Mouse (Mus musculus): ENCODE results near the gene Lemd2. TPM values are rescaled to one million over a fixed set of nuclear protein-coding genes. Genes with fewer than 3 reads are reported as not detected.
A peak's percentile ranks its signal among the peaks of the same experiment; 100 is the strongest.

Gene Lemd2
- total and polyA plus RNA-seq, 2 experiments = 15.1 to 45.1 TPM

DNA sequence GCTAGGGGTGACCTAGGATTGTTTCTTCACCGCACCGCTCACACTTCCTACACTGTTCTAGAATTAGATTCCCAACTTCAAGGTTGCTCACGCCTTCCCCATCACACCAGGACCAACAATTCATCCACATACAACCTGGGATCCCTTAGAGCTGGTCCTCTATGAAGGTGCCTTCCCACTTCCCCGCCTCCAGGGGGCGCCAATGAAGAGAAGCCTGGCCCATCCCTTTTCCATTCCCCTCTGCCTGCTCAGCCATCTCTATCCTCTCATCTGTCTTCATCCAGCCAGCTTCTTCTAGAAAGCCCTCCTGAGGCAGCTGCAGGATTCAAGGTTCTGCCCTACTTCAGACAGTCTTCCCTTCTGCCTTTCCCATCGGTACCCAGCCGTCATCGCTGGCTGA lies 52.9 kb downstream of the Lemd2 start:
- no peak overlapping the region for H3K4me3 ChIP-seq (ENCODE audit: insufficient read depth, low read depth, low read length)
- no peaks in the 10 kb centered on the region for H3K4me1 ChIP-seq (ENCODE audit: control insufficient read depth, insufficient read depth, low read length)
- no peak for DNase-seq (ENCODE audit: extremely low read depth, low read depth, low spot score)
- no peak for TF ChIP-seq POLR2A (IDR thresholded peaks at IDR 0.05; ENCODE audit: extremely low read depth, insufficient read depth, low read length)
- peak; percentile 65 for TF ChIP-seq CTCF (IDR thresholded peaks at IDR 0.05; ENCODE audit: low read depth, low read length)
- no peaks in the 10 kb centered on the region for H3K27me3 ChIP-seq (ENCODE audit: control insufficient read depth, insufficient read depth, low read length)
- H3K9ac ChIP-seq (ENCODE audit: low read depth, low read length) = no peak overlapping the region
- WGBS = 68% methylated on average over 8 of the region's 8 CpGs
- no peaks in the 10 kb centered on the region for H3K36me3 ChIP-seq (ENCODE audit: control insufficient read depth, insufficient read depth, low read length)
- H3K27ac ChIP-seq (replicated peaks; ENCODE audit: insufficient read depth, low read depth, low read length) = no peak overlapping the region
- no peaks in the 10 kb centered on the region for H3K79me2 ChIP-seq (ENCODE audit: control insufficient read depth, insufficient read depth, low read length)

DNA sequence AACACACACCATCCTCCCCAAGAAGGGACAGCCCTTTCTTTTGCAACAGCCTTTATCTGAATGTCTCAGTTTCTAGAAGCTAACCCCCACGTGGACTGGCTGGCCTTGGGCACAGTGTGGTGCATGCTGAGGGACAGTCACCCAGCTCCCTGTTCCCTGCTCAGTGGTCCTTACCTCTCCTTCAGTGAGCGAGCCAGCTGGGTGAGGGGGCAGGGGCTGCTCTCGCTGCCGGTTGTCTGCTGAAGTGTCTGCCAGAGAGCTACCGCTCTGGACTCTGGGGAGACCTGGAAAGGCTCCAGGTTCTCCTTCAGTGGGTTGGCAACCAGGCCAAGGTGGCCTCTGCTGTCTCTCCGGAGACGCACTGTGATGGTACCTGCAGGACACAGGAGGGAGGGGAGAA lies 53.4 kb downstream of the Lemd2 start:
- Histone ChIP-seq H3K4me3 (ENCODE audit: insufficient read depth, low read depth, low read length) (no peak overlapping the region), H3K9ac (ENCODE audit: low read depth, low read length) (no peak overlapping the region), H3K79me2 (ENCODE audit: control insufficient read depth, insufficient read depth, low read length) (no peaks in the 10 kb centered on the region), H3K27me3 (ENCODE audit: control insufficient read depth, insufficient read depth, low read length) (no peaks in the 10 kb centered on the region), H3K4me1 (ENCODE audit: control insufficient read depth, insufficient read depth, low read length) (no peaks in the 10 kb centered on the region), H3K36me3 (ENCODE audit: control insufficient read depth, insufficient read depth, low read length) (no peaks in the 10 kb centered on the region), H3K27ac (replicated peaks; ENCODE audit: insufficient read depth, low read depth, low read length) (no peak overlapping the region)
- WGBS = 76% methylated on average over 7 of the region's 7 CpGs
- no peak for TF ChIP-seq POLR2A (IDR thresholded peaks at IDR 0.05; ENCODE audit: extremely low read depth, insufficient read depth, low read length)
- TF ChIP-seq CTCF (IDR thresholded peaks at IDR 0.05; ENCODE audit: low read depth, low read length) = no peak
- no peak for DNase-seq (ENCODE audit: extremely low read depth, low read depth, low spot score)

DNA sequence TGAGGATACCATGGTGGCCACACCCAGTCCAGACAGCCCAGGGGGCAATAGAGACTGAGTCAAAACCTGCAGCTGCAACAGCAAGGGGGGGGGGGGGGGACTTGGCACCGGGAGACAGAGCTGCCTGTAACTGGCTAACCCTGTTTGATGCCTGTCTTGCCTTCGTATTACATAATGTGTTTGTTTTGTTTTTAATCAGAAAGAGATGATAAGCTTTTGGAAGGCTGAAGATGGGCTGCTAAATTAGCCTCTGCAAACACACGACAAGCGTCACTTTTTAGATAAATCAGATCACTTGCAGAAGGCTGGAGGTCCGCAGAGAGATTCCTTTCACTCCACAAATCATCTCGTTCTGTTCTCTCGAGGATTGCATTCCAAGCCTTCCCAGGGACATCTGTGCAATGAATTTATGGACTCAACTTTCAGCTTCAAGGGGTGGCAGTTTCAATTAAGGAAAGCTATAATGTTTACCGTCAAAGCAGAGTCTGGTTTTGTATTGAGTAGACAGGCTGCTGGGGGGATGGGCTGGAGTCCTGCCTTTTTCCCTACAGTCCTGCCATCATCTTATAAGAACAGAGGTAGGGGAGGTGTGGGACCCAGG lies 57.8 kb downstream of the Lemd2 start:
- H3K36me3 ChIP-seq (ENCODE audit: control insufficient read depth, insufficient read depth, low read length) = no peaks in the 10 kb centered on the region
- no peak overlapping the region for H3K9ac ChIP-seq (ENCODE audit: low read depth, low read length)
- no peak overlapping the region for H3K4me3 ChIP-seq (ENCODE audit: insufficient read depth, low read depth, low read length)
- H3K79me2 ChIP-seq (ENCODE audit: control insufficient read depth, insufficient read depth, low read length) = no peaks in the 10 kb centered on the region
- TF ChIP-seq POLR2A (IDR thresholded peaks at IDR 0.05; ENCODE audit: extremely low read depth, insufficient read depth, low read length) = no peak
- TF ChIP-seq CTCF (IDR thresholded peaks at IDR 0.05; ENCODE audit: low read depth, low read length) = no peak
- DNase-seq (ENCODE audit: extremely low read depth, low read depth, low spot score) = no peak
- WGBS = 19% methylated on average over 8 of the region's 8 CpGs
- H3K4me1 ChIP-seq (ENCODE audit: control insufficient read depth, insufficient read depth, low read length) = no peaks in the 10 kb centered on the region
- no peaks in the 10 kb centered on the region for H3K27me3 ChIP-seq (ENCODE audit: control insufficient read depth, insufficient read depth, low read length)
- H3K27ac ChIP-seq (replicated peaks; ENCODE audit: insufficient read depth, low read depth, low read length) = no peak overlapping the region

DNA sequence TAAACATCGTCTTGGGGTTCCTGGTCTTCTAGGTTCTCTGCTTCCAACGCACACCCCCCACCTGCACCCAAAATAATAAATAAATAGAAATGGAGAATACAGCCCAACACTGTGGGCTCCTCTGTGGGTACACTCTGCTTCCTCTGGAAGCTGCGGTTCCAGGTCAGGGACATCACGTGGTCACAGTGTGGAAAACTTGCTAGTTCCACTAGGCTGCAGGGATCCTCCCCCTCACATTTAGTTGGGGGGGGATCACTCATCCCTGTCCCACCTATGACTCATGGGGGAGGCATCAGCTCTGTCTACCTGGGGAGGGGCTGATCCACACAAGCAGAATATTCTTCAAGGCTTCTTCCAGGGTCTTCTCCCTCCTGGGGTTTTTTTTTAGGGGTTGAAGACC lies 60.1 kb downstream of the Lemd2 start:
- DNase-seq (ENCODE audit: extremely low read depth, low read depth, low spot score) = no peak
- H3K27me3 ChIP-seq (ENCODE audit: control insufficient read depth, insufficient read depth, low read length) = no peaks in the 10 kb centered on the region

DNA sequence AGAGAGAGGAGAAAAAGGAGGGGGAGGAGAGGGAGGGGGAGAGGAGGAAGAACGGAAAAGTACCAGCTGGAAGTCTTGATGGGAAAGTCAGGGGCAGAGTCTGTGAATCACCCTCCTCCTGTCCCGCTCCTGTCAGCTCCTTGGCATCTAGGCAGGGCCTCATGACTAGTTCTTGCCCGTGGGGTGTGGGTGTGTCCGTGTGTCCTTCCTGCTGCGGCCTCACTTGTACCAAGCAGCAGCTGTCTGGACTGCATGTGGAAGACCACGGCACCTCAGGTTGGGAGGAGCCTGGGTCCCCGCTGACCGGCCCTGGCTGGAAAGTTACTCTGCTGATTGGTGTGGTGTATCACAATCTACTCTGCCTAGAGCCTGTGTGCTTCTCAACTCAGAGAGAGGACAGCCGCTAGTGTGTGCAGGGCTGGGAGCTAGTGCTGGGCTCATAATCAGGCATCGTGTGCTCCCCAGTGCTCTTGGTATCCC lies 62.3 kb downstream of the Lemd2 start:
- Histone ChIP-seq H3K9ac (ENCODE audit: low read depth, low read length) (no peak overlapping the region), H3K27ac (replicated peaks; ENCODE audit: insufficient read depth, low read depth, low read length) (no peak overlapping the region), H3K79me2 (ENCODE audit: control insufficient read depth, insufficient read depth, low read length) (no peaks in the 10 kb centered on the region), H3K27me3 (ENCODE audit: control insufficient read depth, insufficient read depth, low read length) (no peaks in the 10 kb centered on the region), H3K4me3 (ENCODE audit: insufficient read depth, low read depth, low read length) (no peak overlapping the region), H3K4me1 (ENCODE audit: control insufficient read depth, insufficient read depth, low read length) (no peaks in the 10 kb centered on the region), H3K36me3 (ENCODE audit: control insufficient read depth, insufficient read depth, low read length) (no peaks in the 10 kb centered on the region)
- DNase-seq (ENCODE audit: extremely low read depth, low read depth, low spot score) = no peak
- 77% methylated on average over 10 of the region's 10 CpGs for WGBS
- TF ChIP-seq CTCF (IDR thresholded peaks at IDR 0.05; ENCODE audit: low read depth, low read length) (no peak), POLR2A (IDR thresholded peaks at IDR 0.05; ENCODE audit: extremely low read depth, insufficient read depth, low read length) (no peak)

More for the DNA sequence above, 60.1 kb downstream of the Lemd2 start:
- WGBS = 70% methylated on average over 4 of the region's 4 CpGs
- Histone ChIP-seq H3K36me3 (ENCODE audit: control insufficient read depth, insufficient read depth, low read length) (no peaks in the 10 kb centered on the region), H3K9ac (ENCODE audit: low read depth, low read length) (no peak overlapping the region), H3K27ac (replicated peaks; ENCODE audit: insufficient read depth, low read depth, low read length) (no peak overlapping the region), H3K4me3 (ENCODE audit: insufficient read depth, low read depth, low read length) (no peak overlapping the region), H3K79me2 (ENCODE audit: control insufficient read depth, insufficient read depth, low read length) (no peaks in the 10 kb centered on the region), H3K4me1 (ENCODE audit: control insufficient read depth, insufficient read depth, low read length) (no peaks in the 10 kb centered on the region)
- no peak for TF ChIP-seq POLR2A (IDR thresholded peaks at IDR 0.05; ENCODE audit: extremely low read depth, insufficient read depth, low read length)
- no peak for TF ChIP-seq CTCF (IDR thresholded peaks at IDR 0.05; ENCODE audit: low read depth, low read length)

DNA sequence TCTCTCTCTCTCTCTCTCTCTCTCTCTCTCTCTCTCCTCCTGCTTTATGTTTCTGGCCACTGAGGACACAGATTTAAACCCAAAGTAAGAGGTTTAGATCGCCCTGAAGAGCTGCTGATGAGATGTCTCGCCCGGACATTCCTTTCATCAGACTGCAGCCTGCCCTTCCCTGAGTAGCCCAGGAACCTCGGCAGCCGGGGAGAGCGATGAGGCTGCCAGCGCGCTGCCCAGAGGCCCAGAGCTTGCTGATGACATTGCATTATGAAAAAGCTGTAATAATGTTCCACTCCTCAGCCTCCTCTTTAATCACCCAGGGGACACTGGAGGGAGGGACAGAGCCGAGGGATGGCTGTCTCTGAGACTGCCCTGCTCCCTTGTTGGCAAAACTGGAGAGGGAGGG lies 64.0 kb downstream of the Lemd2 start:
- WGBS = 75% methylated on average over 9 of the region's 9 CpGs
- Histone ChIP-seq H3K4me3 (ENCODE audit: insufficient read depth, low read depth, low read length) (no peak overlapping the region), H3K4me1 (ENCODE audit: control insufficient read depth, insufficient read depth, low read length) (no peaks in the 10 kb centered on the region), H3K36me3 (ENCODE audit: control insufficient read depth, insufficient read depth, low read length) (no peaks in the 10 kb centered on the region), H3K79me2 (ENCODE audit: control insufficient read depth, insufficient read depth, low read length) (no peaks in the 10 kb centered on the region), H3K9ac (ENCODE audit: low read depth, low read length) (no peak overlapping the region), H3K27me3 (ENCODE audit: control insufficient read depth, insufficient read depth, low read length) (no peaks in the 10 kb centered on the region), H3K27ac (replicated peaks; ENCODE audit: insufficient read depth, low read depth, low read length) (no peak overlapping the region)
- TF ChIP-seq CTCF (IDR thresholded peaks at IDR 0.05; ENCODE audit: low read depth, low read length) (no peak), POLR2A (IDR thresholded peaks at IDR 0.05; ENCODE audit: extremely low read depth, insufficient read depth, low read length) (no peak)
- no peak for DNase-seq (ENCODE audit: extremely low read depth, low read depth, low spot score)

Other genes with a start within 250 kb of the Lemd2 start
- 3.3 and 4.1 TPM in 2 replicates for gene Zbtb9, start 231.3 kb downstream of the Lemd2 start, total RNA-seq (2014; rRNA removed)
- 3.6 and 4.6 TPM in 2 replicates for gene Zbtb9, start 231.3 kb downstream of the Lemd2 start, polyA plus RNA-seq (2012; rRNA removed)
- 5.1 and 5.6 TPM in 2 replicates for gene Bak1, start 175.5 kb downstream of the Lemd2 start, total RNA-seq (2014; rRNA removed)
- gene Bak1, start 175.5 kb downstream of the Lemd2 start, polyA plus RNA-seq (2012; rRNA removed) = 21.6 and 23.1 TPM in 2 replicates
- gene Itpr3, start 147.2 kb downstream of the Lemd2 start, total RNA-seq (2014; rRNA removed) = 1.1 and 1.5 TPM in 2 replicates
- 0.76 and 1.0 TPM in 2 replicates for gene Itpr3, start 147.2 kb downstream of the Lemd2 start, polyA plus RNA-seq (2012; rRNA removed)
- gene Uqcc2, start 70.6 kb downstream of the Lemd2 start, total RNA-seq (2014; rRNA removed) = 115 and 135 TPM in 2 replicates
- gene Uqcc2, start 70.6 kb downstream of the Lemd2 start, polyA plus RNA-seq (2012; rRNA removed) = 78.9 and 101 TPM in 2 replicates
- gene Ip6k3, start 36.7 kb downstream of the Lemd2 start, total RNA-seq (2014; rRNA removed) = 0.13 TPM in 1 of 2 replicates, not detected in the other
- not detected in 2 replicates for gene Ip6k3, start 36.7 kb downstream of the Lemd2 start, polyA plus RNA-seq (2012; rRNA removed)